24 mouse cellular contexts compared by ENCODE assay signal in the genomic region with DNA sequence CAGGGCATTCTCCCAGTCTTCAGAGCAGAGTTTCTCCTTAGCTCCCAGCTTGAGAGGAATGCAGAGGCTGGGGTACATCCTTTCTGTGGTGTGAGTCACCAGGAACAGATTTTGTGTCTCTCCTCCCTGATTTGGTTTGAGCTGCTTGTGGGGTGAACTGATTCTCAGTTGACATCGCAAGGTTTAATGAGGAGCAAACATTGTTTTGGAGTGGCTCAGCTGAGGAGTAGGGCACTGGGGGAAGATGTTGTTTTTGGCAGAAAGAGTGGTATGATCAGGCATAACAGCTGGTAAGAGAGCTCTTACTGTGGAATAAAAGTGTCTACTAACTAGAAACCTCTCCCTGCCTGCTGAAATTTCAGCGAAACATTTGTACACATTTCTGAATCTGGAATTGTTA.
"Had no signal": no experiment of that assay in that cellular context is flagged by ENCODE, and none has a peak within 500 bp of the region (broad histone marks: within the 10 kb centered on the region; RNA-seq: fewer than 3 reads in every experiment).

No protein-coding gene starts in this region.

- H3K4me3 ChIP-seq: kidney, embryonic 15.5 days; layer of hippocampus, adult 2 months; limb, embryonic 10.5 days; limb, embryonic 13.5 days; liver, embryonic 12.5 days; liver, embryonic 15.5 days; midbrain, embryonic 10.5 days; midbrain, embryonic 13.5 days had no signal

- H3K27me3 ChIP-seq: limb, embryonic 13.5 days; liver, embryonic 12.5 days; liver, embryonic 15.5 days; midbrain, embryonic 13.5 days had no signal

- H3K9ac ChIP-seq: kidney, embryonic 15.5 days; limb, embryonic 13.5 days; liver, embryonic 12.5 days; liver, embryonic 15.5 days; midbrain, embryonic 13.5 days had no signal

- H3K36me3 ChIP-seq: kidney, embryonic 15.5 days; limb, embryonic 10.5 days; limb, embryonic 13.5 days; liver, embryonic 12.5 days; liver, embryonic 15.5 days; midbrain, embryonic 10.5 days; midbrain, embryonic 13.5 days had no signal

- DNase-seq: kidney, adult 11 months; kidney, adult 8-10 months; kidney, postnatal 25 days; layer of hippocampus, adult 9-11 months; liver; lung, adult 2 months; right cerebral cortex, adult 18-20 months; right cerebral cortex, postnatal 14 days; right cerebral cortex, postnatal 4 days; thymus, adult 2 months; thymus, postnatal 14 days; thymus, postnatal 4 days had no signal

- H3K4me2 ChIP-seq: kidney, embryonic 15.5 days; limb, embryonic 13.5 days; liver, embryonic 12.5 days; liver, embryonic 15.5 days; midbrain, embryonic 13.5 days had no signal

- ATAC-seq: liver, embryonic 12.5 days; lung, postnatal 0 days; midbrain, embryonic 13.5 days; midbrain, embryonic 16.5 days had no signal

- H3K9me3 ChIP-seq: kidney, embryonic 15.5 days; limb, embryonic 10.5 days; limb, embryonic 13.5 days; liver, embryonic 12.5 days; liver, embryonic 15.5 days; midbrain, embryonic 10.5 days; midbrain, embryonic 13.5 days had no signal

- H3K27ac ChIP-seq: kidney, embryonic 15.5 days; layer of hippocampus, adult 2 months; limb, embryonic 10.5 days; limb, embryonic 13.5 days; liver, embryonic 12.5 days; liver, embryonic 15.5 days; macrophage; midbrain, embryonic 10.5 days; midbrain, embryonic 13.5 days; stomach, postnatal 0 days had no signal

- H3K4me1 ChIP-seq: kidney, embryonic 15.5 days; limb, embryonic 10.5 days; limb, embryonic 13.5 days; liver, embryonic 12.5 days; liver, embryonic 15.5 days had no signal
